Mouse (Mus musculus): ENCODE data around the gene Ap1g2.

Gene Ap1g2

DNA sequence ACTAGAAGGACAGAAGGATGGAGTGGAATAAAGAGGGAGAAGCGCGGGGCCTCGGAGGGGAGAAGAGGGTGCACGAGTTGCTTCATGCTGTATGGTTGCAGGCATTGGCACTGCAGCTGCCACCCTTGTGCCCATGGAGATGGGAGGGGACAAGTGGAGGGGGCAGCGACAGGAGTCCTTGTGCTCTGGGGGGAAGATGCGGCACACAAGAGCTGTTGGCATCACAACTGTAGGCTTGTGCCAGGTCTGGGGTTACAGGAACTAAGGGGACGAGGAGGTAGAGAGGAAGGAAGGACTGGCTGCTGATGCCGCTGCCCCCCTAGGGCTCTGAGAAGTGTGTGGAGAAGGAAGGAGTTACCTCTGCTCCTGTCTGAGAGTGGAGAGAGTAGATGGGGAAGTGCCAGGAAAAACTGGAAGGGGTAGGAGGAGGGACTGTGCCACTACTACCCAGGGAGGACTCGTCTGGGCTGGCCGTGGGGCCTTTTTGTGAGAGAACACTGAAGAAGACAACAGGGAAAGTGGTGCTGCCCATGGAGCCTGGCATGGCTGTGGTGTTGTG is 52.1 kb downstream of the Ap1g2 start:
- DNase-seq = no peak

DNA sequence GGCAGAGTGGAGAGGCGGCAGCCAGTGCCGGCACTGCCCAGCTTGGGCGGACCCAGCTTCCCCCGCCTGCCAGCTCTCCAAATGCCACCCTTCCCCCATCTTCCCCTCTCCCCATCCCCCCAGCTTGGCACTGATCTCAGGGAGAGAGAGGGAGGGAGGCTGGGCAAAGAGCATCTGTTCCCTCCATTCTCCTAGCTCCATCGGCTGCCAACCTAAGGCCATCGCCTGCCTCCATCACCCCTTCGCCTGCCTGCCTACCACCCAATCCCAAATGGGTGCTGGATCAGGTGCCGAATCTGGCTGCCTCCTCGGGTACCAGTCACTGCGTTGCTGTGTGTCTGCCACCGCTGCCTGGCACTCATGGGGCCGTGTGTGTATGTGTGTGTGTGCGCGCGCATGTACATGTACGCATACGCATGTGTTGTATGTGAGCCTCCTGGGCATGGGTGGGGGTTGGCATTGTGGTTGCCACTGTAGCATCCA is 52.6 kb downstream of the Ap1g2 start:
- DNase-seq = no peak

DNA sequence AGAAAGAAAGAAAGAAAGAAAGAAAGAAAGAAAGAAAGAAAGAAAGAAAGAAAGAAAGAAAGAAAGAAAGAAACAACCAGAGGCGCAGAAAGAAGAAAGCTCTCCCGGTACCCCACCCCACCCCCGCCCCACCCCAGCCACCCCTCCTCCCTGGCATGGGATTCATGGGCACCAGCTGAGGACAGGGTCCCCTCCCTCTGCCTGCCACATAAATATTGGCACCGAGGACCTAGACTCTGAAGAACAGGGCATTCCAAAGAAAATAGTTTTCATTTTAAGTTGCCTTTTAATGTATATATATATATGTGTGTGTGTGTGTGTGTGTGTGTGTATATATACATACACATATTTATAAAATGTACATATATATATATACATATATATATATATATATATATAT is 53.3 kb downstream of the Ap1g2 start:
- DNase-seq = no peak

DNA sequence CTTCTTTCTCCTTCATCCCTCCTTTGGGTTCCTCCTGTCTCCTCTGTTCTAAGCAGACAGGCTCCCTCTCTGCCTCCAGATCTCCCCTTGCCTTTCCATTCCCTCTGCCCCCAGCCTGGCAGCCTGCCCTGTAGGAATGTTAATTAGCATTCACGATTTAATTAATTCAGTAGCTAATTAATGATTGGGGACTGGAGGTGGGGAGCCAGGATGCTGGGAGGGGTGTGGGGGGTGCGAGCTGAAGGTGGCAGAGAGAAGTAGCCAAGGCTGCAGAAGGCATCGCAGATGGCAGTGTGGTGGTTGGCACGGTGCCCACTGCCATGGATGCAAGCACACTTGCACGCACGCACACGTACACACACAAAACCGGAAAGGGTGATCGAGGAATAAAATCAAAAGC is 53.9 kb downstream of the Ap1g2 start:
- DNase-seq = peak in 1 of 2 experiments; percentile 27
